Mouse (Mus musculus) liver, embryonic 11.5 days (tissue): ENCODE results near the gene Smim20. TPM values are rescaled to one million over a fixed set of nuclear protein-coding genes. Genes with fewer than 3 reads are reported as not detected.

Experiments
- ATAC-seq: fragments of 200-750 bp; cut with Nextera tagmentation; replicated peaks from 2 replicates; pipeline ENCODE4 v1.8.0; 2017; ENCODE audit warnings: moderate number of reproducible peaks, mild to moderate bottlenecking, moderate TSS enrichment, moderate library complexity; ENCODE audit not compliant: low FRiP score
- DNase-seq: peaks from one replicate; pipeline ENCODE4 v3.0.0-alpha.2; 2017; ENCODE audit warnings: low spot score
- H3K27ac ChIP-seq: fragments of 300-500 bp; sonication (generic); 2 replicates; pipeline ENCODE4 v1.5.1; 2014; ENCODE audit warnings: mild to moderate bottlenecking, low read depth, low read length, control low read depth
- H3K27me3 ChIP-seq: fragments of 300-500 bp; sonication (generic); replicated peaks from 2 replicates; pipeline ENCODE4 v1.6.1; 2014; ENCODE audit warnings: low read length, mixed read lengths; ENCODE audit not compliant: control insufficient read depth, insufficient read depth
- H3K36me3 ChIP-seq: fragments of 300-500 bp; sonication (generic); 2 replicates; pipeline ENCODE4 v1.6.1; 2014; ENCODE audit warnings: mild to moderate bottlenecking, low read length, moderate library complexity, mixed read lengths; ENCODE audit not compliant: control insufficient read depth, insufficient read depth
- H3K4me1 ChIP-seq: fragments of 300-500 bp; sonication (generic); replicated peaks from 2 replicates; pipeline ENCODE4 v1.6.1; 2014; ENCODE audit warnings: low read length, mixed read lengths; ENCODE audit not compliant: control insufficient read depth, insufficient read depth
- H3K4me2 ChIP-seq: fragments of 300-500 bp; sonication (generic); 2 replicates; pipeline ENCODE4 v1.6.1; 2014; ENCODE audit warnings: mild to moderate bottlenecking, control low read depth, moderate library complexity
- H3K4me3 ChIP-seq: fragments of 300-500 bp; sonication (generic); 2 replicates; pipeline ENCODE4 v1.5.1; 2014; ENCODE audit warnings: low read depth, low read length, control low read depth
- H3K9ac ChIP-seq: fragments of 300-500 bp; sonication (generic); 2 replicates; pipeline ENCODE4 v1.6.1; 2014; ENCODE audit warnings: low read depth, low read length, control low read depth
- H3K9me3 ChIP-seq: fragments of 300-500 bp; sonication (generic); 2 replicates; pipeline ENCODE4 v1.6.1; 2016; ENCODE audit warnings: low read length, inconsistent platforms, mixed read lengths; ENCODE audit not compliant: control insufficient read depth
- WGBS: fragments of 180-500 bp; shearing (Covaris S2); extraction: QIAGEN DNeasy Blood & Tissue Kit; methylation state at CpG from one replicate; pipeline ENCODE4 v1.1.7; 2014; 5-methylcytosine and 5-hydroxymethylcytosine counted together
- polyA plus RNA-seq: library from polyadenylated mRNA; unstranded; fragments of >200 nt; fragmentation: Nextera tagmentation; extraction: Ambion mirVana; gene quantifications from 2 replicates; pipeline ENCODE4 v1.2.1, GENCODE M21; 2014

Gene Smim20
- polyA plus RNA-seq, 1 experiment from 2014 or later = 64.4 TPM

GRCm38 (mm10) chr5:53258038-53258786 lies 8.7 kb upstream of the Smim20 start:
- H3K9me3 ChIP-seq = no peaks in the 10 kb centered on the region
- H3K36me3 ChIP-seq = no peaks in the 10 kb centered on the region
- ATAC-seq (no peak), DNase-seq (peak; percentile 53)
- 4% methylated on average over 29 of the region's 29 CpGs for whole genome bisulfite sequencing
- H3K27me3 ChIP-seq = peaks cover 27% of the 10 kb centered on the region
- peak overlapping the region; percentile 34; the same call in 1 of the 2 replicates for H3K9ac ChIP-seq
- H3K4me1 ChIP-seq = no peaks in the 10 kb centered on the region
- peak overlapping the region; percentile 35 for H3K4me3 ChIP-seq
- no peak overlapping the region for H3K27ac ChIP-seq
- peak overlapping the region; percentile 79 for H3K4me2 ChIP-seq

- H3K4me2 ChIP-seq = no peak overlapping the region
- H3K27ac ChIP-seq = no peak overlapping the region
- H3K27me3 ChIP-seq = peaks cover 27% of the 10 kb centered on the region
- DNase-seq (no peak), ATAC-seq (no peak)
- no peak overlapping the region for H3K4me3 ChIP-seq
- H3K36me3 ChIP-seq = no peaks in the 10 kb centered on the region
- no peaks in the 10 kb centered on the region for H3K4me1 ChIP-seq
- no peak overlapping the region for H3K9ac ChIP-seq
- no peaks in the 10 kb centered on the region for H3K9me3 ChIP-seq
- 62% methylated on average over 5 of the region's 5 CpGs for WGBS
These were observed 7.0 kb upstream of the Smim20 start for GRCm38 (mm10) chr5:53259894-53260293.

GRCm38 (mm10) chr5:53261999-53262398 lies 4.9 kb upstream of the Smim20 start:
- no peaks in the 10 kb centered on the region for H3K9me3 ChIP-seq
- H3K4me3 ChIP-seq = no peak overlapping the region
- H3K4me1 ChIP-seq = peaks cover 2% of the 10 kb centered on the region; the same call in 1 of the 2 replicates
- no peak overlapping the region for H3K27ac ChIP-seq
- H3K4me2 ChIP-seq = no peak overlapping the region
- DNase-seq (no peak), ATAC-seq (no peak)
- H3K36me3 ChIP-seq = no peaks in the 10 kb centered on the region
- WGBS = 75% methylated on average over 10 of the region's 10 CpGs
- no peak overlapping the region for H3K9ac ChIP-seq
- H3K27me3 ChIP-seq = peaks cover 20% of the 10 kb centered on the region

GRCm38 (mm10) chr5:53264061-53264460 lies 2.8 kb upstream of the Smim20 start:
- peaks cover 3% of the 10 kb centered on the region; the same call in 1 of the 2 replicates for H3K27me3 ChIP-seq
- no peak overlapping the region for H3K27ac ChIP-seq
- no peaks in the 10 kb centered on the region for H3K9me3 ChIP-seq
- ATAC-seq (no peak), DNase-seq (no peak)
- no peak overlapping the region for H3K9ac ChIP-seq
- no peak overlapping the region for H3K4me2 ChIP-seq
- H3K4me1 ChIP-seq = peaks cover 8% of the 10 kb centered on the region
- no peaks in the 10 kb centered on the region for H3K36me3 ChIP-seq
- H3K4me3 ChIP-seq = no peak overlapping the region
- 77% methylated on average over 5 of the region's 5 CpGs for WGBS

DNA sequence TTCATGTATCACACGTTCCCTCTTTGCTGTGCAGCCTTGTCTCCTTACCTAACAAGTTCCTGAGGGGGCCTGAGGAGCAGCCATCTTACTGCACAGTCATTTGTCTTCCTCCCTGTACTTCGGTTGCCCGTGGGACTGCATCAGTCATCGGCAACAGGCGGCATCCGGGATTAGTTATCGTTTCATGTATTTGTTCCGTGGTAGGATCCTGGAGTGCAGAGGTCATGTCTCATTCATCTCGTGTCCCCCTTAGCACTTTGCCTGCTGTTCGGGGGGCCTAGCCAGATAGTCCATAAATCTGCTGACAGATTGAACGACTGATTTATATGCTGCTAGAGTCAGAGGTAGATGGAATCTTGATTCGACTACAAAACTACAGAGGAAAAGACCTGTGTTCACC lies 1.1 kb upstream of the Smim20 start:
- H3K27me3 ChIP-seq = no peaks in the 10 kb centered on the region
- DNase-seq (no peak), ATAC-seq (no peak)
- H3K36me3 ChIP-seq = no peaks in the 10 kb centered on the region
- WGBS = 77% methylated on average over 12 of the region's 12 CpGs
- H3K9ac ChIP-seq = no peak overlapping the region
- no peak overlapping the region for H3K4me2 ChIP-seq
- H3K9me3 ChIP-seq = no peaks in the 10 kb centered on the region
- no peak overlapping the region for H3K27ac ChIP-seq
- no peak overlapping the region for H3K4me3 ChIP-seq
- H3K4me1 ChIP-seq = peaks cover 11% of the 10 kb centered on the region

GRCm38 (mm10) chr5:53266181-53266580 lies 702 bp upstream of the Smim20 start:
- peaks cover 11% of the 10 kb centered on the region for H3K4me1 ChIP-seq
- no peaks in the 10 kb centered on the region for H3K9me3 ChIP-seq
- no peak overlapping the region for H3K9ac ChIP-seq
- H3K4me2 ChIP-seq = peak overlapping the region; percentile 78
- ATAC-seq = no peak
- H3K27me3 ChIP-seq = no peaks in the 10 kb centered on the region
- WGBS = 85% methylated on average over 4 of the region's 4 CpGs
- DNase-seq = no peak
- H3K27ac ChIP-seq = no peak overlapping the region
- no peak overlapping the region for H3K4me3 ChIP-seq
- no peaks in the 10 kb centered on the region for H3K36me3 ChIP-seq

- no peak overlapping the region for H3K9ac ChIP-seq
- no peaks in the 10 kb centered on the region for H3K9me3 ChIP-seq
- ATAC-seq = no peak
- DNase-seq = no peak
- no peak overlapping the region; the same call in 1 of the 2 replicates for H3K4me3 ChIP-seq
- H3K4me2 ChIP-seq = peak overlapping the region; percentile 78
- no peak overlapping the region for H3K27ac ChIP-seq
- H3K36me3 ChIP-seq = 0 out of 2 replicates have a peak, but pooled peaks cover under 1% of the 10 kb centered on the region
- WGBS = 76% methylated on average over 6 of the region's 6 CpGs
- peaks cover 11% of the 10 kb centered on the region for H3K4me1 ChIP-seq
- no peaks in the 10 kb centered on the region for H3K27me3 ChIP-seq
These were observed 1.3 kb downstream of the Smim20 start for GRCm38 (mm10) chr5:53268095-53268692.

DNA sequence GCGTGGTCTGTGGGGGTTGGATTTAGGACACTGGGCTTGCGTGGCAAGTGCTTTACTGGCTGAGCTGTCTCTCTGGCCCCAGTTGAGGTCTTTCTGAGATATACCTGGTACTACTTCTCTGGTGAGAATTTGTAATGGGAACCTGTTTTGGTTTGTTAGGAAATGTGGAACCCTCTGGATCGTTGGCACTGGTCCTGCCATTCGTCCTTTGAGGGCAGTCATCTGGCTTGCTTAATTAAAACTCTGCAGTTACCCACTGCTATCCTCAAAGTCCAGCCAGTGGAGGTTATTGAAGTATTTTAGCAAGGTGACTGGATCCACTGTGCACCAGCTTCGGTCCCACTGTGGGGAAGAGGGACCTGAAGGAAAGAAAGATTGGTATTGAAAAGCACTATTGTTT lies 2.9 kb downstream of the Smim20 start:
- 92% methylated on average over 5 of the region's 5 CpGs for whole genome bisulfite sequencing
- Histone ChIP-seq H3K4me3 (no peak overlapping the region), H3K36me3 (0 out of 2 replicates have a peak, but pooled peaks cover 2% of the 10 kb centered on the region), H3K9me3 (no peaks in the 10 kb centered on the region), H3K27ac (no peak overlapping the region), H3K4me1 (peaks cover 11% of the 10 kb centered on the region), H3K4me2 (no peak overlapping the region), H3K27me3 (no peaks in the 10 kb centered on the region), H3K9ac (no peak overlapping the region)
- DNase-seq (no peak), ATAC-seq (no peak)
